Mouse (Mus musculus) brain, adult 2 months (tissue): ENCODE measurements around the gene Pum2.
"Not testable (repeated sequence)": the region's sequence is repeated elsewhere in the genome, so short reads cannot be mapped to it uniquely, and the experiment has no call there.

Experiments used
- DNase-seq: peaks from one replicate; pipeline ENCODE4 v3.0.0; 2011; ENCODE audit warnings: low read depth, low spot score

The Pum2 gene

GRCm38 (mm10) chr12:8669421-8669820 lies 4.5 kb upstream of the Pum2 start:
- DNase-seq, result no peak

GRCm38 (mm10) chr12:8669846-8670245 lies 4.1 kb upstream of the Pum2 start:
- no peak for DNase-seq

GRCm38 (mm10) chr12:8673121-8673973 lies 587 bp upstream of the Pum2 start:
- no peak for DNase-seq

GRCm38 (mm10) chr12:8674377-8674864 lies 487 bp downstream of the Pum2 start:
- DNase-seq, result no peak

- DNase-seq, result peak; percentile 17
These were observed 982 bp downstream of the Pum2 start for GRCm38 (mm10) chr12:8674891-8675341.

- peak; percentile 34 for DNase-seq
These were observed 1.4 kb downstream of the Pum2 start for GRCm38 (mm10) chr12:8675361-8675760.

- DNase-seq, result no peak
These were observed 2.4 kb downstream of the Pum2 start for GRCm38 (mm10) chr12:8676341-8676740.

GRCm38 (mm10) chr12:8677926-8678325 lies 4.0 kb downstream of the Pum2 start:
- no peak for DNase-seq

- DNase-seq, result peak; percentile 17
These were observed 10.3 kb downstream of the Pum2 start for GRCm38 (mm10) chr12:8684200-8684599.

GRCm38 (mm10) chr12:8685036-8685435 lies 11.1 kb downstream of the Pum2 start:
- no peak for DNase-seq

- not testable (repeated sequence) for DNase-seq
These were observed 15.9 kb downstream of the Pum2 start for GRCm38 (mm10) chr12:8689882-8690281.

GRCm38 (mm10) chr12:8698895-8699294 lies 25.0 kb downstream of the Pum2 start:
- DNase-seq, result peak; percentile 74

GRCm38 (mm10) chr12:8703988-8704387 lies 30.1 kb downstream of the Pum2 start:
- peak; percentile 13 for DNase-seq

GRCm38 (mm10) chr12:8708876-8709275 lies 34.9 kb downstream of the Pum2 start:
- DNase-seq, result no peak

GRCm38 (mm10) chr12:8712665-8713064 lies 38.7 kb downstream of the Pum2 start:
- DNase-seq, result no peak

- no peak for DNase-seq
These were observed 42.2 kb downstream of the Pum2 start for GRCm38 (mm10) chr12:8716093-8716492.

- no peak for DNase-seq
These were observed 53.0 kb downstream of the Pum2 start for GRCm38 (mm10) chr12:8726890-8727289.

- peak; percentile 27 for DNase-seq
These were observed 54.8 kb downstream of the Pum2 start for GRCm38 (mm10) chr12:8728739-8729138.

- DNase-seq, result no peak
These were observed 79.7 kb downstream of the Pum2 start for GRCm38 (mm10) chr12:8753654-8754053.

GRCm38 (mm10) chr12:8754116-8754515 lies 80.2 kb downstream of the Pum2 start:
- peak; percentile 65 for DNase-seq

- no peak for DNase-seq
These were observed 84.1 kb downstream of the Pum2 start for GRCm38 (mm10) chr12:8758029-8758428.

GRCm38 (mm10) chr12:8759115-8759514 lies 85.2 kb downstream of the Pum2 start:
- DNase-seq, result no peak

- DNase-seq, result no peak
These were observed 85.8 kb downstream of the Pum2 start for GRCm38 (mm10) chr12:8759779-8760178.
